Mouse (Mus musculus): ENCODE data around the gene Patj. TPM values are rescaled to one million over a fixed set of nuclear protein-coding genes. Genes with fewer than 3 reads are reported as not detected.
"Not testable (repeated sequence)": the region's sequence is repeated elsewhere in the genome, so short reads cannot be mapped to it uniquely, and the experiment has no call there.

Patj gene
- polyA plus RNA-seq, 1 experiment from 2014 or later: 1.4 TPM

DNA sequence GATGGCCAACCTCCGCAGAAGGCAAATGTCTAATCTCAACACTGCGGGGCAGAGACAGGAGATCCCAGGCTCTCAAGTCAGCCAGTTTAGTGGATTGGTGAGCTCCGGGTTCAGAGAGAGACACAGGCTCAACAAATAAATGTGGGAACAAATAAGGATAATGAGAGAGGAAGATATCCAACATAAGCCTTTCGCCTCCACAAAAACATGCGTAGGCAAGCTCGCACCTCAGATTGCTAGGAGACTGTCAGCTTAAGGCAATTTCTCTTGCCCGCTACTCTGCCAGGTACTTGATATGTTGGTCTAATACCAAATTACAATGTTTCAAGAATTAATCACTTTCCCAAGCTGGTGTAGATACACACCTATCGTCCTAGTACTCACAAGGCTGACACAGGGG lies 315.3 kb downstream of the Patj start:
- no peak overlapping the region for H3K4me3 ChIP-seq (replicated peaks)
- H3K36me3 ChIP-seq: no peaks in the 10 kb centered on the region
- 73% methylated on average over 8 of the region's 8 CpGs for WGBS (ENCODE audit: insufficient replicate concordance)
- H3K4me1 ChIP-seq (replicated peaks): no peaks in the 10 kb centered on the region
- H3K27ac ChIP-seq: no peak overlapping the region
- DNase-seq: no peak
- H3K4me2 ChIP-seq: no peak overlapping the region
- H3K27me3 ChIP-seq: no peaks in the 10 kb centered on the region
- no peak for ATAC-seq (ENCODE audit: low read depth)
- H3K9me3 ChIP-seq (replicated peaks): no peaks in the 10 kb centered on the region
- no peak overlapping the region for H3K9ac ChIP-seq

- no peaks in the 10 kb centered on the region for H3K27me3 ChIP-seq
- WGBS (ENCODE audit: insufficient replicate concordance): 75% methylated on average over 17 of the region's 17 CpGs
- H3K9me3 ChIP-seq (replicated peaks): no peaks in the 10 kb centered on the region
- H3K36me3 ChIP-seq: no peaks in the 10 kb centered on the region
- H3K9ac ChIP-seq: no peak overlapping the region
- no peak for DNase-seq
- no peak overlapping the region for H3K27ac ChIP-seq
- H3K4me1 ChIP-seq (replicated peaks): no peaks in the 10 kb centered on the region
- H3K4me2 ChIP-seq: no peak overlapping the region
- no peak overlapping the region for H3K4me3 ChIP-seq (replicated peaks)
- no peak for ATAC-seq (ENCODE audit: low read depth)
These were observed 322.4 kb downstream of the Patj start for GRCm38 (mm10) chr4:98717735-98718546.

DNA sequence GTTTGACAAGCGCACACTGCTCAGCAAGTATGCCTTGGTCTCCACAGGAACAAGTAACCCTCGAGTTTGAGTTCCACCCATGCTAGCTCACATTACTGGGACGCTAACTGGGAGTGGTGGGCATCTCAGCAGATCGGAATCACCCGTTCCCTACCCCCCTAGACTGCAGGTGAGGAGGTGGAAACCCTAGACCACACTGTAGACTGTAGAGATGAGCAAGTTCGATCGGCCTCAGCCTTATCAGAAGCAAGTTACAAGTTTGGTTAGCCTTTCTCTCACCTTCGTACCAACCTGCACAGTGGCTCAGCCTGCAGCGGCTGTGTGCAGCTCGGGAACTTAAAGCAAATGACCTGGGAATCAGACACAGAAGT lies 322.9 kb downstream of the Patj start:
- H3K27ac ChIP-seq: no peak overlapping the region
- no peaks in the 10 kb centered on the region for H3K4me1 ChIP-seq (replicated peaks)
- ATAC-seq (ENCODE audit: low read depth) (no peak), DNase-seq (no peak)
- H3K27me3 ChIP-seq: no peaks in the 10 kb centered on the region
- no peaks in the 10 kb centered on the region for H3K36me3 ChIP-seq
- H3K9ac ChIP-seq: no peak overlapping the region
- 65% methylated on average over 10 of the region's 10 CpGs for WGBS (ENCODE audit: insufficient replicate concordance)
- H3K4me2 ChIP-seq: no peak overlapping the region
- H3K9me3 ChIP-seq (replicated peaks): no peaks in the 10 kb centered on the region
- H3K4me3 ChIP-seq (replicated peaks): no peak overlapping the region

GRCm38 (mm10) chr4:98722454-98722853 lies 326.9 kb downstream of the Patj start:
- no peak overlapping the region for H3K9ac ChIP-seq
- peaks cover 4% of the 10 kb centered on the region; the same call in 1 of the 2 replicates for H3K4me1 ChIP-seq (replicated peaks)
- no peak overlapping the region for H3K4me3 ChIP-seq (replicated peaks)
- no peak overlapping the region for H3K27ac ChIP-seq
- H3K36me3 ChIP-seq: no peaks in the 10 kb centered on the region
- DNase-seq: peak; percentile 23
- ATAC-seq (ENCODE audit: low read depth): no peak
- no peaks in the 10 kb centered on the region for H3K9me3 ChIP-seq (replicated peaks)
- H3K4me2 ChIP-seq: no peak overlapping the region
- peaks cover 17% of the 10 kb centered on the region for H3K27me3 ChIP-seq
- 13% methylated on average over 8 of the region's 8 CpGs for WGBS (ENCODE audit: insufficient replicate concordance)

GRCm38 (mm10) chr4:98724682-98725081 lies 329.1 kb downstream of the Patj start:
- not testable (repeated sequence) for H3K9me3 ChIP-seq (replicated peaks); H3K27ac ChIP-seq; H3K4me2 ChIP-seq; H3K4me1 ChIP-seq (replicated peaks); DNase-seq; ATAC-seq (ENCODE audit: low read depth); H3K36me3 ChIP-seq; H3K9ac ChIP-seq; H3K4me3 ChIP-seq (replicated peaks)
- H3K27me3 ChIP-seq: peaks cover 34% of the 10 kb centered on the region
- 68% methylated on average over 1 of the region's 1 CpGs for WGBS (ENCODE audit: insufficient replicate concordance)

DNA sequence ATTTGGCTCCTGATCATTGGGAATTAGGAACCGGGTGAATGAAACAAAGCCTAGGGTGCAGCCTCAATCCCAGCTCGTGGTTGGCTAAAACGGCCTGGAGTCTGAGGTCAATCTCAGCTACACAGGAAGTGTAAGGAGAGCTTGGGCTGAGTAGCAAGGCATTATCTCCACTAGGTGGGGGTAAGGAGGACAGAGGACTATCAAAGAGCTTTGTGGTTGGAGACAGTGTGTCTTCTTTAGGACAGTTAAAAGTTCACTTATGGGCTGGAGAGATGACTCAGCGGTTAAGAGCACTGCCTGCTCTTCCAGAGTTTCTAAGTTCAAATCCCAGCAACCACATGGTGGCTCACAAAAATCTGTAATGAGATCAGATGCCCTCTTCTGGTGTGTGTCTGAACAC lies 329.9 kb downstream of the Patj start:
- H3K4me2 ChIP-seq: no peak overlapping the region
- H3K4me1 ChIP-seq (replicated peaks): peaks cover 4% of the 10 kb centered on the region; the same call in 1 of the 2 replicates
- H3K36me3 ChIP-seq: no peaks in the 10 kb centered on the region
- H3K27ac ChIP-seq: no peak overlapping the region
- ATAC-seq (ENCODE audit: low read depth) (no peak), DNase-seq (no peak)
- no peak overlapping the region for H3K4me3 ChIP-seq (replicated peaks)
- no peaks in the 10 kb centered on the region for H3K9me3 ChIP-seq (replicated peaks)
- WGBS (ENCODE audit: insufficient replicate concordance): 18% methylated on average over 4 of the region's 4 CpGs
- H3K9ac ChIP-seq: no peak overlapping the region
- H3K27me3 ChIP-seq: peaks cover 34% of the 10 kb centered on the region

DNA sequence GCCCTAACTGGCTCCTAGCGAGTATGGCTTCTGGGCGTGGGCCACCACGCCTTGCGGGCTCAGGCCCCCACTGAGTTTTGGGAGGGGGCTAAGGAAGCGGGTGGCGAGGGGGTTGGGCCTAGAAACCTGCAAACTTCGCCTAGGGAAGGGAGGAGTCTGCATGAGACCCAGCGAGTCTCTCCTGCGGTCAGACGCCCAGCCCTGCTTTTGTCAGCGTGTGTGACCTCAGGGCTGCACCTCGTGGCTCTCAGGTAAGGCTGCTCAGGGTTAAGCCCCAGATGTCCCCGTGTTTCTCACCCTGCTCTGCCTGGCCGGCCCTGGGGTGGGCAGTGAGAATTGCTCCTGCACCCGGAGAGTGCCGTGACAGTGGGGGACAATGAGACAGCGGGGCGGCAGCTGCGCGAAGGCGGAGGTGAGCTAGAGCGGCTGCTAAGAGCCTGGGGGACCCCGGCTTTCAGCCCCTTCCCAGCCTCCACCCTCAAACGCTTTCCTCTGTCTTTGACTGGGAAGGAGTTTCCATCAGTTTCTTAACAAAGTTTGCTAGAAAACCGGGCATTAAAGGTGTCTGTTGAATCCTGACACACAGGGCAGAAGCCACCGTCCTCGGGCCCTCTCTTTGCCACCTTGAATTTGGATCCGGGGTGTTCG lies 331.1 kb downstream of the Patj start, which contains the start of gene L1td1:
Gene L1td1, plus strand, starts transcription at position 145 of the 648 bp plus-strand sequence.
- H3K27ac ChIP-seq: no peak within 1 kb of the TSS
- peak within 1 kb of the TSS; percentile 52 for H3K4me2 ChIP-seq
- ATAC-seq (ENCODE audit: low read depth) (no peak), DNase-seq (no peak)
- H3K4me3 ChIP-seq (replicated peaks): peak within 1 kb of the TSS; percentile 25
- H3K9ac ChIP-seq: no peak within 1 kb of the TSS
- 2% methylated on average over 29 of the region's 29 CpGs for WGBS (ENCODE audit: insufficient replicate concordance)
- peaks cover 4% of the 10 kb centered on the region; the same call in 1 of the 2 replicates for H3K4me1 ChIP-seq (replicated peaks)
- H3K36me3 ChIP-seq: no peaks in the 10 kb centered on the region
- H3K9me3 ChIP-seq (replicated peaks): no peaks in the 10 kb centered on the region
- peaks cover 34% of the 10 kb centered on the region for H3K27me3 ChIP-seq

- Histone ChIP-seq H3K4me1 (replicated peaks) (peaks cover 4% of the 10 kb centered on the region; the same call in 1 of the 2 replicates), H3K27me3 (peaks cover 34% of the 10 kb centered on the region), H3K36me3 (no peaks in the 10 kb centered on the region), H3K27ac (no peak overlapping the region), H3K4me2 (peak overlapping the region; percentile 52), H3K9ac (no peak overlapping the region), H3K9me3 (replicated peaks) (no peaks in the 10 kb centered on the region), H3K4me3 (replicated peaks) (peak overlapping the region; percentile 25; the same call in 1 of the 2 replicates)
- no peak for DNase-seq
- no peak for ATAC-seq (ENCODE audit: low read depth)
- 4% methylated on average over 21 of the region's 21 CpGs for WGBS (ENCODE audit: insufficient replicate concordance)
These were observed 331.8 kb downstream of the Patj start for GRCm38 (mm10) chr4:98727295-98727958.

DNA sequence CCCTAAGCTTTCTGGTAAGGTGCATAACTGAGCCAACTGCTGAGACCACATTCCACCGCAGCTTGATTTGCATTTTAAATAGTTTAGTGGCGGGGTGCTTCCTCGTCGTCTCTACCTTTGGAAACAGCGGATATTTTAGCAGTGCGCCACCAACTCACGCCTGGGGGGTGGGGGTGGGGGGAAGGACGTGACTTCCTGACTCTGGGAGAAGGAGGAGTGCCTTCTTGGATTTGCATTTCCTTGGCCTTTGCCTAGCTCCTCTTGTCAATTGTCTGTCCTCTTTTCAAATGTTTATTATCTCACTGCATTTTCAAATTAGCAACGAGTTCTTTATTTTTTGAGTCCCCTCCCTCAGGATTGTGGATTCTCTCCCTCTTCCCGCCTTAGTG lies 332.4 kb downstream of the Patj start:
- Histone ChIP-seq H3K27ac (no peak overlapping the region), H3K36me3 (no peaks in the 10 kb centered on the region), H3K9ac (no peak overlapping the region), H3K4me1 (replicated peaks) (peaks cover 4% of the 10 kb centered on the region; the same call in 1 of the 2 replicates), H3K4me3 (replicated peaks) (no peak overlapping the region), H3K9me3 (replicated peaks) (no peaks in the 10 kb centered on the region), H3K4me2 (no peak overlapping the region), H3K27me3 (peaks cover 34% of the 10 kb centered on the region)
- 3% methylated on average over 10 of the region's 10 CpGs for WGBS (ENCODE audit: insufficient replicate concordance)
- ATAC-seq (ENCODE audit: low read depth) (no peak), DNase-seq (no peak)

DNA sequence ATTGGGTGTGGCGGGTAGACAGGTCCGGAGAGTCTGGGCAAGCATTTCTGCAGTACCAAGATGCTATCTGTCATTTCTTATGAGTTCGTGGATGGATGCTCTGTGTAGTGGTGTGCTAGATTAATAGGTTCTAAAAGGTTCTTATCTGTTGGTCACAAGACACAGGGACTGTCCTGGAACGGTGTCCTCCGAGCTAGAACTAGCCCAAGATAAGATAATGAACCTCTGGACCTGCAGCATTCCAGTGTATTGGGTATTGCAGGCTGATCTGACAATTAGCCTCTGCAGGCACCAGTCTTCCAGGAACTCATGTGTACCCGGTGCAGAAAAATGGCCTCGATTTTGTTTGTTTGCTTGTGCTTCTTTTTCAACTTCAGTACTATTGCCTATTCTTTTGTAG lies 333.1 kb downstream of the Patj start:
- no peak for DNase-seq

DNA sequence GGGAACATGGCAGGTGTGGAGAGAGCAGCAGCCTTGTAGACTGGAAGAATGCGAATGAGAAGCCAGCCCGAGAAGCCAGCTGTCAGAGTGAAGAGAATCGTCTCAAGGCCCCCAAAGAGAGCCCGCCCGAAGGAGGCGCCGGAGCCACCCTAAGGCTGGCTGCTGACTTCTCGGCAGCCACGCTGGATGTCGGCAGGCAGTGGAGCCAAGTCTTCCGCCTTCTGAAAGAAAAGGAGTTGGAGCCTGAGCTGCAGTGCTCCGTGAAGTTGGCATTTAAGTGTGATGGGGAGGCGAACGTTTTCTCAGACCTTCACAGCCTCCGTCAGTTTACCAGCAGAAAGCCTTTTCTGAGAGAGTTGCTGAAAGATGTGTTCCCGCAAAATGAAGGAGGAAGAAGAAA lies 338.1 kb downstream of the Patj start:
- H3K36me3 ChIP-seq: no peaks in the 10 kb centered on the region
- H3K4me3 ChIP-seq (replicated peaks): no peak overlapping the region
- no peak overlapping the region for H3K4me2 ChIP-seq
- no peak for ATAC-seq (ENCODE audit: low read depth)
- no peaks in the 10 kb centered on the region for H3K4me1 ChIP-seq (replicated peaks)
- no peak overlapping the region for H3K9ac ChIP-seq
- H3K27ac ChIP-seq: no peak overlapping the region
- H3K27me3 ChIP-seq: peaks cover 5% of the 10 kb centered on the region
- DNase-seq: no peak
- H3K9me3 ChIP-seq (replicated peaks): no peaks in the 10 kb centered on the region
- WGBS (ENCODE audit: insufficient replicate concordance): 86% methylated on average over 16 of the region's 16 CpGs

More for the DNA sequence above, 333.1 kb downstream of the Patj start:
- Histone ChIP-seq H3K4me3 (replicated peaks) (no peak overlapping the region), H3K36me3 (no peaks in the 10 kb centered on the region), H3K4me1 (replicated peaks) (peaks cover 4% of the 10 kb centered on the region; the same call in 1 of the 2 replicates), H3K27ac (no peak overlapping the region), H3K4me2 (no peak overlapping the region), H3K27me3 (peaks cover 34% of the 10 kb centered on the region), H3K9me3 (replicated peaks) (no peaks in the 10 kb centered on the region), H3K9ac (no peak overlapping the region)
- no peak for ATAC-seq (ENCODE audit: low read depth)
- WGBS (ENCODE audit: insufficient replicate concordance): 23% methylated on average over 7 of the region's 7 CpGs
